Mouse (Mus musculus): Measurements from ENCODE around the gene Snrpd3.

GRCm38 (mm10) chr10:75568851-75569250 lies 51.5 kb downstream of the Snrpd3 start:
- no peak for TF ChIP-seq CTCF (IDR thresholded peaks at IDR 0.05; ENCODE audit: low read depth)
- no peak for TF ChIP-seq EP300 (IDR thresholded peaks at IDR 0.05; ENCODE audit: low read depth)

Data from liver, postnatal 0 days (tissue).